Mouse (Mus musculus) lung, embryonic 16.5 days (tissue): ENCODE measurements around the gene Sod2. TPM values are rescaled to one million over a fixed set of nuclear protein-coding genes. Genes with fewer than 3 reads are reported as not detected.
"Not testable (repeated sequence)": the region's sequence is repeated elsewhere in the genome, so short reads cannot be mapped to it uniquely, and the experiment has no call there.

Experiments
- ATAC-seq: fragments of 200-750 bp; cut with Nextera tagmentation; 2 replicates; pipeline ENCODE4 v1.8.0; 2017; ENCODE audit warnings: low read depth, mild to moderate bottlenecking, moderate library complexity
- H3K27ac ChIP-seq: fragments of 300-500 bp; sonication (generic); 2 replicates; pipeline ENCODE4 v1.5.1; 2014; ENCODE audit warnings: mild to moderate bottlenecking, control low read depth, low read length
- H3K27me3 ChIP-seq: fragments of 300-500 bp; sonication (generic); 2 replicates; pipeline ENCODE4 v1.6.1; 2014; ENCODE audit warnings: low read depth, low read length, mixed read lengths; ENCODE audit not compliant: control insufficient read depth, insufficient read depth
- H3K36me3 ChIP-seq: fragments of 300-500 bp; sonication (generic); 2 replicates; pipeline ENCODE4 v1.6.1; 2014; ENCODE audit warnings: low read length; ENCODE audit not compliant: control insufficient read depth, insufficient read depth
- H3K4me1 ChIP-seq: fragments of 300-500 bp; sonication (generic); replicated peaks from 2 replicates; pipeline ENCODE4 v1.6.1; 2014; ENCODE audit warnings: low read length, mixed read lengths; ENCODE audit not compliant: control insufficient read depth, insufficient read depth
- H3K4me2 ChIP-seq: fragments of 300-500 bp; sonication (generic); 2 replicates; pipeline ENCODE4 v1.6.1; 2014; ENCODE audit warnings: low read depth, low read length, control low read depth
- H3K4me3 ChIP-seq: fragments of 300-500 bp; sonication (generic); 2 replicates; pipeline ENCODE4 v1.5.1; 2014; ENCODE audit warnings: mild to moderate bottlenecking, low read length, control low read depth
- H3K9ac ChIP-seq: fragments of 300-500 bp; sonication (generic); 2 replicates; pipeline ENCODE4 v1.6.1; 2014; ENCODE audit warnings: low read length, control low read depth
- H3K9me3 ChIP-seq: fragments of 300-500 bp; sonication (generic); 2 replicates; pipeline ENCODE4 v1.6.1; 2016; ENCODE audit warnings: low read length; ENCODE audit not compliant: control insufficient read depth
- WGBS: fragments of 180-500 bp; shearing (Covaris S2); extraction: QIAGEN DNeasy Blood & Tissue Kit; methylation state at CpG from one replicate; pipeline ENCODE4 v1.1.7; 2014; 5-methylcytosine and 5-hydroxymethylcytosine counted together
- polyA plus RNA-seq: library from polyadenylated mRNA; unstranded; fragments of >200 nt; fragmentation: Nextera tagmentation; extraction: Ambion mirVana; gene quantifications from 2 replicates; pipeline ENCODE4 v1.2.1, GENCODE M21; 2015

The Sod2 gene
- polyA plus RNA-seq, 1 experiment from 2014 or later = 102 TPM

DNA sequence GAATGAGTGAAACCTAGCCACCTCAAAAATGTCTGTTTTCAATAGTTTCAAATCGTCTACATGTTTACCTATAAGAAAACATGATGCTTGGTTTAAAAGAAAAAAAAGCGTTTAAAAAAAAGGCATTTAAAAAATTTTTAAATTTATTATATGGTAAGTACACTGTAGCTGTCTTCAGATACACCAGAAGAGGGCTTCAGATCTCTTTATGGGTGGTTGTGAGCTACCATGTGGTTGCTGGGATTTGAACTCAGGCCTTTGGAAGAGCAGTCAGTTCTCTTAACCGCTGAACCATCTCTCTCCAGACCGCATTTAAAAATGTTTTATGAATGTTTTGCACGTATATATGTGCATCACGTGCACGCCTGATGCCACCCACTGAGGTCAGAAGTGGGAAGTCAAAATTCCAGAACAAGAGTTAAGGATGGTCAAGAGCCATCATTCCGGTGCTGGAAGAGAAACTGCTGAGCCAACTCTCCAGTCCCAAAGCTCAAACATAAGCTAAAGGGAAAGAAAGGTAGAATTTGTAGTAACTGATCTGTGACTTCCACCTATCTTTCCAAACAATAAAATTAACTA lies 16.0 kb upstream of the Sod2 start:
- Histone ChIP-seq H3K4me3 (peak overlapping the region; percentile 100), H3K4me1 (peaks cover 5% of the 10 kb centered on the region; the same call in 1 of the 2 replicates), H3K27ac (no peak overlapping the region), H3K4me2 (peak overlapping the region; percentile 63), H3K9ac (peak overlapping the region; percentile 100), H3K9me3 (no peaks in the 10 kb centered on the region), H3K27me3 (no peaks in the 10 kb centered on the region), H3K36me3 (peaks cover 6% of the 10 kb centered on the region; the same call in 1 of the 2 replicates)
- WGBS = 34% methylated on average over 8 of the region's 8 CpGs
- ATAC-seq = no peak

DNA sequence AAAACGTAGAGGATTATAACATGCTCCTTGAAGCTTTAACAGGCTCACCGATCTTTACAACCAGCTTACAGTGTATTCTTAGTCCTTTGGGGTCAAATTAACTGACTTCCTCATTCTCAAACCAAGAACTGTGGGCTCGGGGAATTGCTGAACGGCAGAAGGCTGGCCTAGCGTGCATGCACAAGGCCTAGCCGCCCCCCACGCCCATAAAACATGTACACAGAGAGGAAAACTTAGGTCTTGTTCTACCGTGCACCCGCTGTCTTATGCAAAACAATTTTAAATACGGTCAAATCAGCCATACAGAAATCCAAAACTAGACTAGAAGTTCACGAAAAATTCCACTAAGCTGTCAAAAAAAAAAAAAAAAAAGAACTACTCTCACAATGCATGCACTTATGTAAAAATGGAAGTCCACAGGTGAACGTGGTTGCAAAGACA lies 15.4 kb upstream of the Sod2 start:
- H3K4me1 ChIP-seq = peaks cover 5% of the 10 kb centered on the region; the same call in 1 of the 2 replicates
- no peaks in the 10 kb centered on the region for H3K9me3 ChIP-seq
- H3K9ac ChIP-seq = peak overlapping the region; percentile 100
- no peak for ATAC-seq
- peaks cover 6% of the 10 kb centered on the region; the same call in 1 of the 2 replicates for H3K36me3 ChIP-seq
- H3K4me3 ChIP-seq = peak overlapping the region; percentile 100
- peak overlapping the region; percentile 63 for H3K4me2 ChIP-seq
- no peaks in the 10 kb centered on the region for H3K27me3 ChIP-seq
- peak overlapping the region; percentile 100 for H3K27ac ChIP-seq
- 1% methylated on average over 12 of the region's 12 CpGs for WGBS

- Histone ChIP-seq H3K27me3 (no peaks in the 10 kb centered on the region), H3K4me2 (peak overlapping the region; percentile 81), H3K4me1 (peaks cover 5% of the 10 kb centered on the region; the same call in 1 of the 2 replicates), H3K36me3 (peaks cover 6% of the 10 kb centered on the region; the same call in 1 of the 2 replicates), H3K9me3 (no peaks in the 10 kb centered on the region), H3K9ac (peak overlapping the region; percentile 100), H3K4me3 (peak overlapping the region; percentile 100), H3K27ac (peak overlapping the region; percentile 100)
- WGBS = 0% methylated on average over 55 of the region's 84 CpGs
- ATAC-seq = peak; percentile 96
These were observed 14.8 kb upstream of the Sod2 start for GRCm38 (mm10) chr17:12991635-12992358.

DNA sequence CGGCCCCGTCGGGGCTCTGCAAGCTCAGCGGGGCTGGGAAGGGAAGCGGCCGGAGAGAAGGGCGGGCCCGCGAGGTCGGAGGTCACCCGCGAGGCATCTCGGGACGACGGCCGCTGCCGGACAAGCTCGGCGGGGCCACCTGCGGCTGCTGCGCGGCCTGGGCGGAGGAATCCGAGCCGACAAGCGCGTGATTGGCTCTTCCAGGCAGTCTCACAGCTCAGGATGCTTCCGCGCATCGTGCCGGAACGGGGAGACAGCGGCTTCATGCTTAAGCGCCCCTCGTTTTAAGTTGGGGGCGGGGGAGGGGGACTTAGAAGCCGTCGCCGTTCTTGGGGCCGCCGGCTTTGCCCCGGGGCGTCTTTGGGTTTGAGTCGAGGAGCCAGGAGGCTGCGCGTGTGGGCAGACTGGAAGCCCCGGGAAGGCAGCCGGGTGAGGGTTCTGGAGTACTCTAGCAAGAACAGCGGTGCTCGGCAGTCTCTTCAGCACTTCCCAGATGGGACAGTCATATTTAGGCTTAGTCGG lies 14.1 kb upstream of the Sod2 start:
- Histone ChIP-seq H3K27ac (peak overlapping the region; percentile 100), H3K4me3 (peak overlapping the region; percentile 100), H3K9ac (peak overlapping the region; percentile 100), H3K4me1 (peaks cover 5% of the 10 kb centered on the region; the same call in 1 of the 2 replicates), H3K36me3 (peaks cover 6% of the 10 kb centered on the region; the same call in 1 of the 2 replicates), H3K9me3 (no peaks in the 10 kb centered on the region), H3K27me3 (no peaks in the 10 kb centered on the region), H3K4me2 (peak overlapping the region; percentile 81)
- WGBS = 0% methylated on average over 46 of the region's 51 CpGs
- ATAC-seq = peak; percentile 91

- 78% methylated on average over 1 of the region's 1 CpGs for WGBS
- no peaks in the 10 kb centered on the region for H3K9me3 ChIP-seq
- peak within 1 kb of the TSS; percentile 100 for H3K4me3 ChIP-seq
- H3K4me1 ChIP-seq = peaks cover 5% of the 10 kb centered on the region; the same call in 1 of the 2 replicates
- no peak for ATAC-seq
- peak within 1 kb of the TSS; percentile 100 for H3K9ac ChIP-seq
- peak within 1 kb of the TSS; percentile 81 for H3K4me2 ChIP-seq
- H3K27ac ChIP-seq = peak within 1 kb of the TSS; percentile 100
- H3K36me3 ChIP-seq = no peaks in the 10 kb centered on the region
- H3K27me3 ChIP-seq = no peaks in the 10 kb centered on the region
These were observed 12.6 kb upstream of the Sod2 start, which contains the start of gene Wtap for GRCm38 (mm10) chr17:12994069-12994468. Wtap (minus strand) TSS chr17:12994169.

- Histone ChIP-seq H3K4me2 (no peak overlapping the region), H3K4me1 (no peaks in the 10 kb centered on the region), H3K27me3 (no peaks in the 10 kb centered on the region), H3K36me3 (no peaks in the 10 kb centered on the region), H3K9ac (no peak overlapping the region), H3K9me3 (no peaks in the 10 kb centered on the region), H3K4me3 (no peak overlapping the region), H3K27ac (no peak overlapping the region)
- 22% methylated on average over 3 of the region's 3 CpGs for WGBS
- no peak for ATAC-seq
These were observed 10.3 kb upstream of the Sod2 start for GRCm38 (mm10) chr17:12996345-12996744.

GRCm38 (mm10) chr17:12997890-12998289 lies 8.8 kb upstream of the Sod2 start:
- no peak overlapping the region for H3K4me3 ChIP-seq
- H3K4me2 ChIP-seq = no peak overlapping the region
- H3K9me3 ChIP-seq = no peaks in the 10 kb centered on the region
- no peak overlapping the region for H3K9ac ChIP-seq
- ATAC-seq = no peak
- H3K4me1 ChIP-seq = no peaks in the 10 kb centered on the region
- H3K27ac ChIP-seq = no peak overlapping the region
- H3K36me3 ChIP-seq = no peaks in the 10 kb centered on the region
- H3K27me3 ChIP-seq = no peaks in the 10 kb centered on the region
- WGBS = 78% methylated on average over 5 of the region's 5 CpGs

- Histone ChIP-seq H3K27ac (no peak overlapping the region), H3K4me1 (no peaks in the 10 kb centered on the region), H3K9me3 (no peaks in the 10 kb centered on the region), H3K4me2 (no peak overlapping the region), H3K27me3 (no peaks in the 10 kb centered on the region), H3K9ac (no peak overlapping the region), H3K4me3 (no peak overlapping the region), H3K36me3 (no peaks in the 10 kb centered on the region)
- no peak for ATAC-seq
- 78% methylated on average over 6 of the region's 6 CpGs for WGBS
These were observed 7.6 kb upstream of the Sod2 start for GRCm38 (mm10) chr17:12999069-12999468.

- not testable (repeated sequence) for H3K27ac ChIP-seq, ATAC-seq, H3K4me3 ChIP-seq, H3K4me2 ChIP-seq, H3K36me3 ChIP-seq, H3K4me1 ChIP-seq, H3K27me3 ChIP-seq, H3K9me3 ChIP-seq, H3K9ac ChIP-seq
- 92% methylated on average over 5 of the region's 5 CpGs for WGBS
These were observed 4.4 kb upstream of the Sod2 start for GRCm38 (mm10) chr17:13002243-13002642.
